Mouse (Mus musculus) forebrain, embryonic 10.5 days (tissue): ENCODE results near the gene Cdh5. TPM values are rescaled to one million over a fixed set of nuclear protein-coding genes. Genes with fewer than 3 reads are reported as not detected.

Experiments used
- DNase-seq: peaks from one replicate; pipeline ENCODE4 v3.0.0-alpha.2; 2017; ENCODE audit warnings: low spot score; ENCODE audit errors: extremely low spot score
- H3K27ac ChIP-seq: fragments of 300-500 bp; sonication (generic); 2 replicates; pipeline ENCODE4 v1.5.1; 2016; ENCODE audit warnings: mild to moderate bottlenecking
- H3K27me3 ChIP-seq: fragments of 300-500 bp; sonication (generic); 2 replicates; pipeline ENCODE4 v1.6.1; 2016; ENCODE audit warnings: mild to moderate bottlenecking; ENCODE audit not compliant: poor library complexity, severe bottlenecking
- H3K36me3 ChIP-seq: fragments of 300-500 bp; sonication (generic); replicated peaks from 2 replicates; pipeline ENCODE4 v1.6.1; 2016; ENCODE audit warnings: mild to moderate bottlenecking, moderate library complexity
- H3K4me1 ChIP-seq: fragments of 300-500 bp; sonication (generic); 2 replicates; pipeline ENCODE4 v1.6.1; 2016
- H3K4me3 ChIP-seq: fragments of 300-500 bp; sonication (generic); 2 replicates; pipeline ENCODE4 v1.5.1; 2016; ENCODE audit warnings: mild to moderate bottlenecking, moderate library complexity
- H3K9me3 ChIP-seq: fragments of 300-500 bp; sonication (generic); 2 replicates; pipeline ENCODE4 v1.6.1; 2016; ENCODE audit warnings: mild to moderate bottlenecking, moderate library complexity
- WGBS: fragments of 180-500 bp; shearing (Covaris S2); methylation state at CpG from one replicate; pipeline ENCODE4 v1.1.7; 2016; 5-methylcytosine and 5-hydroxymethylcytosine counted together
- polyA plus RNA-seq: library from polyadenylated mRNA; unstranded; fragments of >200 nt; fragmentation: Nextera tagmentation; extraction: Ambion mirVana; gene quantifications from 2 replicates; pipeline ENCODE4 v1.2.1, GENCODE M21; 2016

The Cdh5 gene
- polyA plus RNA-seq, 1 experiment from 2014 or later, result 12.5 TPM

DNA sequence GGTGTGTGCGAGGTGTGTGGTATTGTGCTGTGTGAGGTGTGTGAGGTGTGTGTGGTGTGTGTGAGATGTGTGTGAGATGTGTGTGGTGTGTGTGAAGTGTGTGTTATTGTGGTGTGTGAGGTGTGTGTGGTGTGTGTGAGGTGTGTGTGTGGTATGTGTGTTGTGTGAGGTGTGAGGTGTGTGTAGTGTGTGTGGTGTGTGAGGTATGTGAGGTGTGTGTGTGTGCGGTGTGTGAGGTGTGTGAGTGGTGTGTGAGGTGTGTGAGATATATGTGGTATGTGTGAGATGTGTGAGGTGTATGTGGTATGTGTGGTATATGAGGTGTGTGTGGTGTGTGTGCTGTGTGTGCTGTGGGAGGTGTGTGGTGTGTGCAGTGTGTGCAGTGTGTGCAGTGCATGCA lies 46.5 kb downstream of the Cdh5 start:
- Histone ChIP-seq H3K36me3 (no peaks in the 10 kb centered on the region), H3K9me3 (no peaks in the 10 kb centered on the region), H3K27ac (no peak overlapping the region), H3K27me3 (no peaks in the 10 kb centered on the region), H3K4me3 (no peak overlapping the region), H3K4me1 (no peaks in the 10 kb centered on the region)
- no peak for DNase-seq
- WGBS, result 91% methylated on average over 2 of the region's 2 CpGs

DNA sequence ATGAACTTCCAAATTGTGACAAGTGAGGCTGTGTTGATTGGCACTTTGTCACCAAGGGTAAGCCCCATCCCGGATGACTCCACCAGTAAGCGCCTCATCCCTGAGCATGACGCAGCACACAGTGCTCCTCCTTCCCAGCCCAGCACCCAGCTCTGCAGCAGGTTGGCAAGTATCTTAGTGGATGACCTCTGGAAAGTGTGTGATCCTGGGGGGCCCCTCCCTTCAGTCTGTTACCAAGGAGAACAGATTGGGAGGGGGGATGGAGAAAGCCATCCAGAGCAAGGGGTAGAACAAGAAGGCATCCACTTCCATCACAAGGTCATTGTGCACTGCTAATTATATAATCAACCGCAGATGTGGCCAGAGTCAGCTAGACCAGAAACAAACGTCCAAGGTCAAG lies 59.3 kb downstream of the Cdh5 start:
- Histone ChIP-seq H3K4me3 (no peak overlapping the region), H3K9me3 (no peaks in the 10 kb centered on the region), H3K4me1 (peaks cover 2% of the 10 kb centered on the region; the same call in 1 of the 2 replicates), H3K36me3 (no peaks in the 10 kb centered on the region), H3K27ac (no peak overlapping the region), H3K27me3 (no peaks in the 10 kb centered on the region)
- no peak for DNase-seq
- WGBS, result 78% methylated on average over 5 of the region's 5 CpGs

DNA sequence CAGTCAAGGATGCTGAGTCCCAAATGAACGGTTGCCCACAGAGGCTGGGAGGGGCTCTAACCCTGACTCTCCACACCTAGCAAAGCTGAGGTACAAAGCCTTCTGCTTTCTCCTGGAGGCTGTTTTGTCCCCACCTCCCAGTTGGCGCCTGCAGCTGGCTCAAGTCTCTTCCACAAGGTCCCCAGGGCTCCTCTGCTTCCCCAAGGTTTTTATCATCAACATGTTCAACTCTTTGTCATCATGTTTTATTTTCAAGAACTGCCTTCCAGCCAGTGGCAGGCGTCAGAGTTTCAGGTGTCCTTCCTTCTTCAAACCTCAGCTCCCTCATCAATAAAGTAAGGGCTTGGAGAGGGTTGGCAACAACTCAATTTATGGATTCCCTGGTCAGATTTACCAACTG lies 68.0 kb downstream of the Cdh5 start:
- DNase-seq, result no peak
- Histone ChIP-seq H3K4me1 (peaks cover 23% of the 10 kb centered on the region), H3K36me3 (no peaks in the 10 kb centered on the region), H3K9me3 (no peaks in the 10 kb centered on the region), H3K27ac (no peak overlapping the region), H3K27me3 (peaks cover 60% of the 10 kb centered on the region), H3K4me3 (no peak overlapping the region)
- WGBS, result 75% methylated on average over 3 of the region's 3 CpGs

DNA sequence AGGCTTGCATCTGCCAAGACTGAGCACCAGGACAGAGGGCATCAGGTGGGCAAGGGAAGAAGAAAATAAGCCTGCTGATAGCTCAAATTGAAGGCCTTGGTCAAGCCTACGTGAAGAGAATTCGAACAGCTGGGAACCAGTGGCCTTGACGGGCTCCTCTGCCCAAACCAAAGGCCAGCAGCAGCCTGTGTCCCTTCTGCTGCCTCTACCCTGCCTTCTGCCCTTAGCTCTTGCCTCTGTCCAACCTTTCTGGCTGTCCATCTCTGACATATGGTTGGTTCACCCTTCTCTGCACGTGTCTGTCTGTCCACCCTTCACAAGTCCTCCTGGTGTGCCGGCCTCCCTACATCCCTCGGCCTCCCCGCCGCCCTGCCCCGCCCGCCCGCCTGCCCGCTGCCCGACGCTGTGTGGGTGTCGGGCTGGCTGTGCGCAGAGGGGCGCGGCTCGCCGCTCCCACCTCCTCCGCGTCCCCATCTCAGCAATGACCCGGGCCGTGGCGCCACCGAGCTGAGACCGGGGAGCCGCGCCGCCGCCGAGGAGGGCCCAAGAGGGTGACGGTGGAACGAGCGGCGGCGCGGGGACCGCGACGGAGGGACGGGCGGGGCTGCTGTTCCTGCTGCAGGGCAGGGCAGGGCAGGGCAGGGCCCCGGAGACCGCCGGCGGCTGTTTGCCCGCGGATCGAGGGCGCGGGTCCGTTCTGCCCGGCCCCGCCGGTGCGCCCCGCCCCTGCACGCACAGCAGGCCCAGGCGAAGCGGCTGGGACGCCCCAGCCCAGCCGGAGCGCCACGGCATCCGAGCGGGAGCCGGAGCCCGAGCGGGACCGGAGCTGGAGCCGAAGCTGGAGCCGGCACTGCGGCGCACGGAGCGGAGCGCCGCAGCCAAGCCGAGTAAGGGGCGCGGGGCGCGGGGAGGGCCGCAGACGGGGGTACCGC lies 69.0 kb downstream of the Cdh5 start, which contains the start of gene Bean1:
Gene Bean1, plus strand, starts transcription at position 325 of the 932 bp plus-strand sequence.
- Histone ChIP-seq H3K9me3 (no peaks in the 10 kb centered on the region), H3K27ac (peak within 1 kb of the TSS; percentile 76), H3K4me3 (peak within 1 kb of the TSS; percentile 77), H3K36me3 (no peaks in the 10 kb centered on the region), H3K27me3 (peaks cover 60% of the 10 kb centered on the region), H3K4me1 (peaks cover 23% of the 10 kb centered on the region)
- DNase-seq, result peak; percentile 38
- 1% methylated on average over 87 of the region's 87 CpGs for WGBS

DNA sequence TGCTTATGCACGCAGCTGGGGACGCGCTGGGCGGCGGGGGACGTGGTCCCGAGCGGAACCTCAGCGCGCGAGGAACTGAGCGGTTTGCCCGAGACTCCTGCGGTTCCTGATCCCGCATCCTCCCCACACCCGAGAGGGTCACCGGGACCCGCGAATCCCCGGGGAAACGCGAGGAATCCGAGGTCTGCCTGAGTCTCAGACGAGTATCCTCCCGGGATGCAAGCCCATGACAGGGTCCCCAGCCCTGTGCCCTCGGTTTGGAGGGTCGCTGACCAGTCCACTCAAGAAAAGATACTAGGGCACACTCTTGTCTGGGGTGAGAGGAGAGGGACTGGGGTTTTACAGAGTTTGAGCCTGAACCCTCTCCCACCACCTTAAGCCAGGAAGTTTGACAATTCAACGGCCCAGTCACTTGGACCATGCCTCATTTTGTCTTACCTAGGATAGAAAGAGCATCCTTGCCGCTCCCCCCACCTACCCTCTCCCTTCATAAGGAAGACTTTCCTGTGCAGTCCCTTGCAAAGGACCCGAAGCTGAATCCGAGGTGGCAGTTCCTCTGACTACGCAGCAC lies 69.7 kb downstream of the Cdh5 start:
- 4% methylated on average over 32 of the region's 32 CpGs for whole genome bisulfite sequencing
- H3K4me3 ChIP-seq, result peak overlapping the region; percentile 77
- no peak for DNase-seq
- H3K4me1 ChIP-seq, result peaks cover 23% of the 10 kb centered on the region
- peak overlapping the region; percentile 76 for H3K27ac ChIP-seq
- no peaks in the 10 kb centered on the region for H3K9me3 ChIP-seq
- peaks cover 60% of the 10 kb centered on the region for H3K27me3 ChIP-seq
- H3K36me3 ChIP-seq, result no peaks in the 10 kb centered on the region

DNA sequence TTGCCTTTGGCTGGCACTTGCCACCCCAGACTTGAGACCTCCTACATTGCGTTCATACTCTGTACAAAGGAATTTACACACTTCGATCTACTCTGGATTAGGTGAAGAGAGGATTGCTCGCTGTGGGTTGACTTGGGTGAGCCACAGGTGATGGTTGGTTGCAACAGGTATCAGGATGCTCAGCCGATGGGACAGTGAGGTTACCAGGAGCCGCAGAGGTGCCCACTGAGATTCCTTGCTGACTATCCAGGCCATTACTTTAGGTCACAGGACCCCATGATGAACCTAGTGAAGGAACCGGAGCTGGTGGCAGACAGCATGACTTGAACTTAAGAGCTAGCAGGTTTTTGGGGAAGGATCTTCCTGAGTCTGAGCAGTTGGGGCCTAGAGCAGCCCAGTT lies 71.0 kb downstream of the Cdh5 start:
- 93% methylated on average over 6 of the region's 6 CpGs for WGBS
- Histone ChIP-seq H3K4me3 (no peak overlapping the region), H3K9me3 (no peaks in the 10 kb centered on the region), H3K36me3 (no peaks in the 10 kb centered on the region), H3K27me3 (peaks cover 58% of the 10 kb centered on the region), H3K4me1 (peaks cover 23% of the 10 kb centered on the region), H3K27ac (no peak overlapping the region)
- no peak for DNase-seq

DNA sequence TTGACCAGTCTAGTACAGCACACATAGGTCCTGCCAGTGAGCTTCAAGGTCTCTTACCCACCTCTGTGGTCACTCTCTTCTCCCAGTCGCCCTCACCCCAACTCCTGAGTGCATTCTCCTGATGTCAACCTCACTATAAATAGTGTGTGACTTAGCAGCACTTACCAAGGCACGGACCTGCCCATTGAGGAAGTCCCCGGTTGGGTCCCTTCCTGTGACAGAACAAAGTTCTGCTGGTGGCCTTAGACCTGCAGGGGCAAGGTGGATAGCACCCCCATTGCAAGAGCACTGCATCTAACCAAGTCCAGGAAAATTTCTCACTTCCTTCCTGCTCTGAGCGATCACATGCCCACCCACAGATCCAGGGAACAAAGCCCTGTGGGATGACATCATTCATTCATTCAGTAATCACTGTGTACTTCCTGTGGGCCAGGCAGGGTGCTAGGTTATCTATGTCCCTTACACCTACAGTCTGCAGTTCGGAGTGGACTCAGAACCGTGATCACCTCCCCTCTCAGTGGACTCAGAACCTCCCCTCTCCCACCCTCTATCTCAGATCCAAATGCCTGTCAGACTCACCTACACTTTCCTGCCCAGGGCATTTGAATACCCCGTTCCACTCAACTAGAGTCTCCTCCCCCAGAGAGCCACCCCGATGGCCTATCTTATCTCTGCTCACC lies 74.6 kb downstream of the Cdh5 start:
- WGBS, result 79% methylated on average over 8 of the region's 8 CpGs
- no peaks in the 10 kb centered on the region for H3K9me3 ChIP-seq
- no peak for DNase-seq
- H3K36me3 ChIP-seq, result no peaks in the 10 kb centered on the region
- H3K27ac ChIP-seq, result no peak overlapping the region
- H3K4me1 ChIP-seq, result peaks cover 16% of the 10 kb centered on the region
- no peak overlapping the region for H3K4me3 ChIP-seq
- H3K27me3 ChIP-seq, result peaks cover 31% of the 10 kb centered on the region

DNA sequence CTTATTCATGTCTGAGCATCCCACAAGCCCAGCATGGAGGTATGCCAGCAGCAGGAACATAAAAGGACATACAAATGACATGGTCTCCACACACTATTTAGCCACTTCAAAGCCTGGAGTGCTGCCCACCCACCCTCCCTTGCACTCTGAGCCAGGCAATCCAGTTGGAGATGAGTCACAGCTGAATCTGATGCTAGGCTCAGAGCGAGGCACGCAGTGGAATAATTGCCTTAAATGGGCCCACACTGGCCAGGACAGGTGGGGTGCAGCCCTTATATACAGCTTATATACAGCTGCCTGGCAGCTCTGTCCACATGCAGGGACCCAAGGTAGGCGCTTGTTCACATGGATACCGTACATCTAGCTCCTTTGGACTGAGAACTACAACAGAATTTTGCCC lies 75.6 kb downstream of the Cdh5 start:
- WGBS, result 82% methylated on average over 4 of the region's 4 CpGs
- no peak for DNase-seq

DNA sequence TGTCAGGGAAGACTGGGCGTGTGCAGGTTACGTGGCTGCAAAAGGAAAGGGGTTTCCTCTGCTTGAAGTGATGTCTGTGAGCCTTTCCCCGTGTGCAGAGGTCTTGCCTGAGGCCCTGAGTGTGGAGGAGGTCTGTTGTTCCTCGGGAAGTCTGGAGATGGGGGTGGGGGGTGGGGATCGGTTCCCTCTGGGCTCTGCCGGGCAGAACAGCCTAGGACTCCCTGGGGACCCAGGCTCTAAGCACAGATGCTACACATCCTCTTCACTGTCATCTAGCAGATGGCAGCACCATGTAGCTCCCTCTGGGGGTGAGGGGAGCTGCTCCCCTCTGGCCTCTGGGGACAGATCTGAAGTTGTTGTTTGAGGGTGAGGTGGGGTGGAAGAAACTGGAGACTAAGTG lies 83.5 kb downstream of the Cdh5 start:
- Histone ChIP-seq H3K36me3 (no peaks in the 10 kb centered on the region), H3K27ac (no peak overlapping the region), H3K4me3 (no peak overlapping the region), H3K9me3 (no peaks in the 10 kb centered on the region), H3K27me3 (no peaks in the 10 kb centered on the region), H3K4me1 (peaks cover 11% of the 10 kb centered on the region; the same call in 1 of the 2 replicates)
- WGBS, result 27% methylated on average over 6 of the region's 6 CpGs
- DNase-seq, result no peak

More for the DNA sequence above, 75.6 kb downstream of the Cdh5 start:
- peaks cover 10% of the 10 kb centered on the region; the same call in 1 of the 2 replicates for H3K4me1 ChIP-seq
- H3K27ac ChIP-seq, result no peak overlapping the region
- no peaks in the 10 kb centered on the region for H3K36me3 ChIP-seq
- H3K4me3 ChIP-seq, result no peak overlapping the region
- no peaks in the 10 kb centered on the region for H3K9me3 ChIP-seq
- peaks cover 20% of the 10 kb centered on the region for H3K27me3 ChIP-seq

DNA sequence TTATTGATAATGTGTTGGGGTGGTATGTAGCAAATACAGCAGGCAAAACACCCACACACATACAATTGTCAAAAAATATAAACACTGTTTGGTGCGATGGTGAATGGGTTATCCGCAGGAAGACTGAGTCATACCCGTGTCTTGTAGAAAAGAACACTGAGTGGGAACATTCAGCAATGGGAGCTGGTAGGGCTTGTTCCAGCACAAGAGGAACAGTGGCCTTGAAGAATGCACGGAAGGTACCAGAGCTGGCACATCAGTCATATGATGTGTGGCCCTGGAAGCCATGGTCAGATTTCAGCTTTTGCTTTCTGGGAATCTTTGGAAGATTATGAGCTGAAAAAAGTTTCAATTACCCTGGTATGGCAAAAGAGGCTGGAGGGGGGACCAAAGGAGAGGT lies 85.4 kb downstream of the Cdh5 start:
- H3K9me3 ChIP-seq, result no peaks in the 10 kb centered on the region
- H3K4me1 ChIP-seq, result peaks cover 7% of the 10 kb centered on the region; the same call in 1 of the 2 replicates
- H3K27me3 ChIP-seq, result no peaks in the 10 kb centered on the region
- no peak overlapping the region for H3K4me3 ChIP-seq
- H3K27ac ChIP-seq, result no peak overlapping the region
- no peaks in the 10 kb centered on the region for H3K36me3 ChIP-seq
- 95% methylated on average over 4 of the region's 4 CpGs for WGBS
- no peak for DNase-seq

DNA sequence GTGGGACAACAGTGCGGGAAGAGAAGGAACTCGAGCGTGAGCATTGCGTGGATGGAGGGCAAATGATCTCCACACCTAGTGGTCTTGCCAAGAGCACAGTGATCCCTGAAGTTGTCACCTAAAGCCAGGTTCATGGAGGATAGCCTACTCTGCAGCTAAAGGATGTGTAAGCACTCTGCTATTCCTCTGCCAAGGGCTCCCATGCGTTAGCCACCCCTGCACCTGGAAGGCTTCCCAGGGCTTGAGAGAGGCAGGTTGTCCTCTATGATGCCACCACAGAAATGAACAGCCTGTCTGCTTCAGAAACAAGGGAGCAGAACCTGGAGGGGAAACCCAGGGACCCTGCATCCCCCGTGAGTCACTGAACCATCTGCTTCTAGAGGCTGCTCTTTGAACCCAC lies 86.2 kb downstream of the Cdh5 start:
- H3K4me3 ChIP-seq, result no peak overlapping the region
- peaks cover 7% of the 10 kb centered on the region; the same call in 1 of the 2 replicates for H3K4me1 ChIP-seq
- no peak for DNase-seq
- H3K9me3 ChIP-seq, result no peaks in the 10 kb centered on the region
- no peaks in the 10 kb centered on the region for H3K36me3 ChIP-seq
- no peaks in the 10 kb centered on the region for H3K27me3 ChIP-seq
- WGBS, result 91% methylated on average over 6 of the region's 6 CpGs
- H3K27ac ChIP-seq, result no peak overlapping the region

DNA sequence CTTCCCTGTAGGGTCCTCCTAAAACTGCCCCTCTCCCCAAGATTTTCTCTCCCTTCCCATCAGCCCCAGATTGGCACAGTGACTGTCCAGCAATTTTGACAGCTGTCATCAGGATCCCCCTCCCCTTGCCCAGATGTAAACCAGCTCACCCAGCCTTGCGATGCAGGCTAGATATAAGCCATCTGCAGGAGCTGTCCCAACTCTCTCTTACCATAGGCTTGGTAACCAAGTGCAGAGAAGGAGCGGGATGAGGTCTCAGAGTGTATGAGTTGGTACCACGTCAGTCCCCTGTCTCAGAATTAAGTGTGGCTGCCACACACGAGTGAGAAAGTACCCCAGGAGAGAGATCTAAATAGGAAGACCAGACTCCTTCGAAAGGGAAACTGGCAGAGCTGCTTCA lies 87.0 kb downstream of the Cdh5 start:
- no peak overlapping the region for H3K4me3 ChIP-seq
- no peaks in the 10 kb centered on the region for H3K27me3 ChIP-seq
- DNase-seq, result no peak
- H3K27ac ChIP-seq, result no peak overlapping the region
- H3K9me3 ChIP-seq, result no peaks in the 10 kb centered on the region; the same call in 1 of the 2 replicates
- H3K4me1 ChIP-seq, result peaks cover 7% of the 10 kb centered on the region; the same call in 1 of the 2 replicates
- no peaks in the 10 kb centered on the region for H3K36me3 ChIP-seq
- 80% methylated on average over 5 of the region's 5 CpGs for WGBS
